Mouse (Mus musculus): ENCODE data around the gene Snx29. TPM values are rescaled to one million over a fixed set of nuclear protein-coding genes. Genes with fewer than 3 reads are reported as not detected.

Snx29 gene
- polyA plus RNA-seq, 1 experiment from 2014 or later = 17.2 TPM

- H3K9ac ChIP-seq = no peak overlapping the region
Observed at GRCm38 (mm10) chr16:11644399-11644798, 321.7 kb downstream of the Snx29 start.

GRCm38 (mm10) chr16:11645668-11646067 is 323.0 kb downstream of the Snx29 start:
- H3K4me2 ChIP-seq = no peak overlapping the region
- no peak overlapping the region for H3K4me3 ChIP-seq
- ATAC-seq (ENCODE audit: low FRiP score, low read depth) = no peak
- H3K27ac ChIP-seq (replicated peaks) = 0 out of 2 replicates have a peak overlapping the region, but pooled peaks have one; percentile 4
- H3K4me1 ChIP-seq (replicated peaks) = peaks cover 14% of the 10 kb centered on the region
- no peak overlapping the region for H3K9ac ChIP-seq
- 41% methylated on average over 4 of the region's 4 CpGs for WGBS
- no peaks in the 10 kb centered on the region for H3K9me3 ChIP-seq
- no peaks in the 10 kb centered on the region for H3K36me3 ChIP-seq
- no peaks in the 10 kb centered on the region for H3K27me3 ChIP-seq

More at GRCm38 (mm10) chr16:11644399-11644798, 321.7 kb downstream of the Snx29 start:
- H3K36me3 ChIP-seq = no peaks in the 10 kb centered on the region
- 70% methylated on average over 2 of the region's 2 CpGs for WGBS
- H3K27ac ChIP-seq (replicated peaks) = no peak overlapping the region
- no peak overlapping the region for H3K4me2 ChIP-seq
- H3K4me3 ChIP-seq = no peak overlapping the region
- no peaks in the 10 kb centered on the region for H3K9me3 ChIP-seq
- H3K27me3 ChIP-seq = no peaks in the 10 kb centered on the region
- peaks cover 13% of the 10 kb centered on the region for H3K4me1 ChIP-seq (replicated peaks)
- ATAC-seq (ENCODE audit: low FRiP score, low read depth) = no peak

- peak; percentile 32; the same call in 1 of the 2 replicates for ATAC-seq (ENCODE audit: low FRiP score, low read depth)
- Histone ChIP-seq H3K4me1 (replicated peaks) (peaks cover 19% of the 10 kb centered on the region), H3K9me3 (no peaks in the 10 kb centered on the region), H3K36me3 (no peaks in the 10 kb centered on the region), H3K27ac (replicated peaks) (peak overlapping the region; percentile 45), H3K4me2 (no peak overlapping the region), H3K9ac (no peak overlapping the region), H3K27me3 (no peaks in the 10 kb centered on the region), H3K4me3 (no peak overlapping the region)
- 67% methylated on average over 4 of the region's 4 CpGs for WGBS
Observed at GRCm38 (mm10) chr16:11646745-11647289, 324.1 kb downstream of the Snx29 start.

- Histone ChIP-seq H3K4me2 (no peak overlapping the region), H3K4me1 (replicated peaks) (peaks cover 19% of the 10 kb centered on the region), H3K4me3 (no peak overlapping the region), H3K27me3 (no peaks in the 10 kb centered on the region), H3K9ac (no peak overlapping the region), H3K36me3 (no peaks in the 10 kb centered on the region), H3K9me3 (no peaks in the 10 kb centered on the region), H3K27ac (replicated peaks) (no peak overlapping the region)
- WGBS = 88% methylated on average over 1 of the region's 1 CpGs
- no peak for ATAC-seq (ENCODE audit: low FRiP score, low read depth)
Observed at GRCm38 (mm10) chr16:11648169-11648688, 325.5 kb downstream of the Snx29 start.

- ATAC-seq (ENCODE audit: low FRiP score, low read depth) = no peak
- Histone ChIP-seq H3K36me3 (no peaks in the 10 kb centered on the region), H3K4me2 (no peak overlapping the region), H3K27me3 (no peaks in the 10 kb centered on the region), H3K4me1 (replicated peaks) (peaks cover 7% of the 10 kb centered on the region; the same call in 1 of the 2 replicates), H3K9ac (no peak overlapping the region), H3K9me3 (no peaks in the 10 kb centered on the region), H3K27ac (replicated peaks) (no peak overlapping the region), H3K4me3 (no peak overlapping the region)
- WGBS = 89% methylated on average over 2 of the region's 2 CpGs
Observed at GRCm38 (mm10) chr16:11652686-11653366, 330.1 kb downstream of the Snx29 start.

- H3K27ac ChIP-seq (replicated peaks) = no peak overlapping the region
- peaks cover 3% of the 10 kb centered on the region; the same call in 1 of the 2 replicates for H3K4me1 ChIP-seq (replicated peaks)
- WGBS = 83% methylated on average over 3 of the region's 3 CpGs
- H3K27me3 ChIP-seq = no peaks in the 10 kb centered on the region
- no peak overlapping the region for H3K4me2 ChIP-seq
- H3K36me3 ChIP-seq = no peaks in the 10 kb centered on the region
- H3K9me3 ChIP-seq = no peaks in the 10 kb centered on the region
- H3K4me3 ChIP-seq = no peak overlapping the region
- H3K9ac ChIP-seq = no peak overlapping the region
- ATAC-seq (ENCODE audit: low FRiP score, low read depth) = no peak
Observed at GRCm38 (mm10) chr16:11655893-11656292, 333.2 kb downstream of the Snx29 start.

- no peak for ATAC-seq (ENCODE audit: low FRiP score, low read depth)
- WGBS = 48% methylated on average over 1 of the region's 1 CpGs
- no peaks in the 10 kb centered on the region for H3K4me1 ChIP-seq (replicated peaks)
- no peak overlapping the region for H3K27ac ChIP-seq (replicated peaks)
- no peaks in the 10 kb centered on the region for H3K27me3 ChIP-seq
- H3K9me3 ChIP-seq = no peaks in the 10 kb centered on the region
- no peak overlapping the region for H3K9ac ChIP-seq
- no peaks in the 10 kb centered on the region for H3K36me3 ChIP-seq
- H3K4me2 ChIP-seq = no peak overlapping the region
- H3K4me3 ChIP-seq = no peak overlapping the region
Observed at GRCm38 (mm10) chr16:11657111-11657510, 334.4 kb downstream of the Snx29 start.

- Histone ChIP-seq H3K27me3 (no peaks in the 10 kb centered on the region), H3K4me2 (no peak overlapping the region), H3K9ac (no peak overlapping the region), H3K36me3 (no peaks in the 10 kb centered on the region), H3K27ac (replicated peaks) (no peak overlapping the region), H3K4me1 (replicated peaks) (no peaks in the 10 kb centered on the region), H3K9me3 (no peaks in the 10 kb centered on the region), H3K4me3 (no peak overlapping the region)
- ATAC-seq (ENCODE audit: low FRiP score, low read depth) = no peak
- 83% methylated on average over 6 of the region's 6 CpGs for WGBS
Observed at GRCm38 (mm10) chr16:11659111-11659720, 336.5 kb downstream of the Snx29 start.

GRCm38 (mm10) chr16:11664896-11665705 is 342.4 kb downstream of the Snx29 start:
- Histone ChIP-seq H3K9me3 (no peaks in the 10 kb centered on the region), H3K4me2 (no peak overlapping the region), H3K36me3 (no peaks in the 10 kb centered on the region), H3K4me1 (replicated peaks) (0 out of 2 replicates have a peak, but pooled peaks cover 6% of the 10 kb centered on the region), H3K9ac (no peak overlapping the region), H3K27me3 (no peaks in the 10 kb centered on the region), H3K27ac (replicated peaks) (no peak overlapping the region), H3K4me3 (no peak overlapping the region)
- no peak for ATAC-seq (ENCODE audit: low FRiP score, low read depth)
- WGBS = 90% methylated on average over 13 of the region's 13 CpGs

GRCm38 (mm10) chr16:11665869-11666268 is 343.2 kb downstream of the Snx29 start:
- peaks cover 11% of the 10 kb centered on the region; the same call in 1 of the 2 replicates for H3K4me1 ChIP-seq (replicated peaks)
- WGBS = 88% methylated on average over 6 of the region's 6 CpGs
- no peak overlapping the region for H3K27ac ChIP-seq (replicated peaks)
- H3K36me3 ChIP-seq = no peaks in the 10 kb centered on the region
- H3K4me3 ChIP-seq = no peak overlapping the region
- H3K9me3 ChIP-seq = no peaks in the 10 kb centered on the region
- no peak overlapping the region for H3K4me2 ChIP-seq
- no peak for ATAC-seq (ENCODE audit: low FRiP score, low read depth)
- no peaks in the 10 kb centered on the region for H3K27me3 ChIP-seq
- H3K9ac ChIP-seq = no peak overlapping the region

- Histone ChIP-seq H3K9me3 (no peaks in the 10 kb centered on the region), H3K36me3 (no peaks in the 10 kb centered on the region), H3K27ac (replicated peaks) (peak overlapping the region; percentile 58), H3K27me3 (no peaks in the 10 kb centered on the region), H3K4me2 (no peak overlapping the region), H3K4me3 (no peak overlapping the region), H3K9ac (no peak overlapping the region), H3K4me1 (replicated peaks) (peaks cover 14% of the 10 kb centered on the region; the same call in 1 of the 2 replicates)
- ATAC-seq (ENCODE audit: low FRiP score, low read depth) = no peak
- WGBS = 74% methylated on average over 1 of the region's 1 CpGs
Observed at GRCm38 (mm10) chr16:11668375-11668774, 345.7 kb downstream of the Snx29 start.

All from hindbrain, embryonic 15.5 days (tissue).